Mouse (Mus musculus) liver, adult 2 months (tissue): ENCODE data around the gene Rad9a.

Source experiments
- CTCF ChIP-seq: fragments of 200-500 bp; IDR thresholded peaks from 2 replicates; pipeline ENCODE4 v1.5.1; 2011; ENCODE audit warnings: low read depth, low read length, control low read depth
- POLR2A ChIP-seq: fragments of 200-500 bp; IDR thresholded peaks from 2 replicates; pipeline ENCODE4 v1.6.1; 2011; ENCODE audit warnings: low read length, control low read depth; ENCODE audit not compliant: insufficient read depth; ENCODE audit errors: extremely low read depth

- TF ChIP-seq POLR2A (no peak), CTCF (no peak)
Observed at GRCm38 (mm10) chr19:4208563-4208962, 7.1 kb upstream of the Rad9a start.
